Mouse (Mus musculus) gastrocnemius, adult 8-10 months (tissue): ENCODE measurements around the gene Xrcc1. TPM values are rescaled to one million over a fixed set of nuclear protein-coding genes. Genes with fewer than 3 reads are reported as not detected.
A peak's percentile ranks its signal among the peaks of the same experiment; 100 is the strongest.
"Not testable (repeated sequence)": the region's sequence is repeated elsewhere in the genome, so short reads cannot be mapped to it uniquely, and the experiment has no call there.

Experiments used
- DNase-seq, 2 experiments: peaks; one replicate each; pipeline ENCODE4 v3.0.0; 2022; ENCODE audit warnings: low spot score in 2 of 2
- total RNA-seq, 4 experiments: library from RNA; stranded (reverse); gene quantifications; 2 replicates each; pipeline ENCODE4 v1.2.4; 2022

Gene Xrcc1
- total RNA-seq, 4 experiments from 2014 or later: 16.1 to 22.1 (median 17.3) TPM

- DNase-seq: no peak
These were observed 53.4 kb downstream of the Xrcc1 start for GRCm38 (mm10) chr7:24599211-24600067.

- peak; percentile 88 to 90 for DNase-seq
These were observed 55.0 kb downstream of the Xrcc1 start for GRCm38 (mm10) chr7:24600941-24601597.

- no peak for DNase-seq
These were observed 59.5 kb downstream of the Xrcc1 start for GRCm38 (mm10) chr7:24605561-24605960.

DNA sequence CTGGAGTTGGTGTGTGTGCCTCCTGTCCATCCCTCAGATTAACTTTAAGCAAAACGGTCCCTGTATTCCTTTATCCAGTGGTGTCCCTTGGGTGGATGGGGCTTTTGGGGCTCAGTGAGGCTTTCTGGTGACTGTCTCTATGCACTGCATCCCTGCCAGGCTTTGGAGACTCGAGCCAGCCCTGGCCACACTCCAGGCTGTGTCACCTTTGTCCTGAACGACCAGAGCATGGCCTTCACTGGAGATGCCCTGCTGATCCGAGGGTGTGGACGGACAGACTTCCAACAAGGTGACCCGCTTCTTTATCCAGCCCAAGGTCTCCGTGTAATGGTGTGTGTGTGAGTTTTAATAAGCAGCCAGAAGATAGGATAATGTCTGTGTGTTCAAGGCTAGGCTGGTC is 60.0 kb downstream of the Xrcc1 start:
- DNase-seq: no peak

GRCm38 (mm10) chr7:24608017-24608416 is 61.9 kb downstream of the Xrcc1 start:
- peak in 1 of 2 experiments; percentile 28 for DNase-seq

DNA sequence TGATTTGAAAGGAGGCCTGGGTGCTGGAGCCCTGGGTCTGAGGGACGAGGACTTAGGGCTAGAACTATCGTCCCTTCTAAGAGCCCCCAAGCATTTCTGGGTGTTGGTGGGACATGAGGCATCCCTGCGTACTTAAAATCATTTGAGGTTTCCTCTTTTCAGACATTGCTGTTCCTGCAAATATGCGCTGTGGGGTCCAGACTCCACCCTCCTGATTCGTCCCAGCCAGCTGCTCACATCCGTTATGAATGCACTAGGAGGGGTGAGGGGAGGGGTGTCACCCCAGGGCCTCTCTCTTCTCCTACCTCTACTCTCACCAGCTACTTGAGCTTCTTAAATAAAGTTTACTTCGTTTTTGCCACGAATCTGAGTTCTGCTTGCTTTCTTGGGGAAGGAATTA is 62.5 kb downstream of the Xrcc1 start:
- no peak for DNase-seq

GRCm38 (mm10) chr7:24610144-24610878 is 64.2 kb downstream of the Xrcc1 start, which contains the start of gene Phldb3:
Phldb3 (plus strand) TSS chr7:24610763.
- DNase-seq: no peak

- DNase-seq: peak; percentile 84 to 85
These were observed 64.9 kb downstream of the Xrcc1 start for GRCm38 (mm10) chr7:24610879-24611494.

GRCm38 (mm10) chr7:24611709-24612108 is 65.6 kb downstream of the Xrcc1 start:
- no peak for DNase-seq

DNA sequence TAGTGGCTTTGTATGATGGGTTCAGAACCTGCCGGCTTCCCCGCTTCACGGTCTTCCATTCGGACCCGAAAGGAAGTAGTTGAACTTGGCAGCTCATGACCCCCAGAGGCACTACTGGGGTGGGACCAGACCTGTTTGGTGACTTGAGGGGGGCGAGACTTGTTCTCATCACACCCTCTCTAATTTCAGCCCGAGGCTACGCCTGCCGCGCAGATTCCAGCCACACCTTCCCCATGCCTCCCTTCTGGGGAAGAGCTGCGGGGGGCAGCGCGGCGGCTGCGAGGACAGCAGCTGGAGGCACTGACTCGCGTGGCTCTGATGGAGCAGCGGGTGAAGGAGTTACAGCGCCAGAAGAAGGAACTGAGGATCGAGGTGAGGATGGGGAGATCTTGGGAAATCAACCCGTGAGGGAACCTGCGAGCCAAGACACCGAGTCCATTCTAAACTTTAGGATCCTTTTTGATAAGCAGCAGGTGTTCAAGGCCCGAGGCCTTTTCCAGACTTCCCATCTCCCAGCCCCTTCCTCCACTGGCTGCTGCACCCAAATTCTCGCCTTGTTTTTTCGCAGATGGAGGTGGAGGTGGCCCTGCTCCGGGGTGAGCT is 66.3 kb downstream of the Xrcc1 start:
- no peak for DNase-seq

DNA sequence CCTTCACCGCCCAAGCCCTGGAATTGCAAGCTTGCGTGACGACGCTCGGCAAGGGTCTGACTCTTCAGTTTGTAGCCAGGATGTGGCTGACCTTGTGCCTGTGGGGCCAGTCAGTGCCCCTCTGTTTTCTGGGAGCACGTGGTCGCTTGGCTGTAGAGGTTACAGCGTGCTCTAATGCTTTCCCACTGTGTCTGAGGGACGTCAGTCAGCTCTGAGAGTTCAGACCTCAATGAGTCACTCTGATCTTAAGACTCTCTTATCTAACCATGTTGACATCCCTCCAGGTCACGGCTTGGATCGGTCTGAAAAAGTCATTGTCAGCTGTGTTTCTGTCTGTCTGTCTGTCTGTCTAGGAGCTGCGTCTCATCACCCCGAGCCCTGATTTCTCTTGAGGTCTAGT is 68.7 kb downstream of the Xrcc1 start:
- DNase-seq: no peak

DNA sequence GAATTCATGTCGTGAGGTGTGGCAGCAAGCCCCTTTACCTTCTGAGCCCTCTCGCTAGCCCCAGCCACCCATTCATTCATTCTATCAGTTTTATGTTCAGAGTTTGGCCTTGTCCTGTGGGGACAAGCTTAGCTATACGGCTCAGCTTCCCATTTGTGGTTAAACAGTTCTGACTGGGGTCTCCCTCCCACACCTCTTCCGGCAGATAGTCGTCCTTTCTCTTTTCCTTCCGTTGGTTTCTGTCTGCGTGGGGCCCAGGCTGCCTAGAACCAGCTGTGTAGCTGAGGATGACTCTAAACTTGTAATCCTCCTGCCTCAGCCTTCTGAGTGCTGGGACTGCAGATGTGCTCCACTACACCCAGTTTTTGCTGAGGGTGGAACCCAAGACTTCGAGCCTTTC is 71.7 kb downstream of the Xrcc1 start:
- DNase-seq: no peak

DNA sequence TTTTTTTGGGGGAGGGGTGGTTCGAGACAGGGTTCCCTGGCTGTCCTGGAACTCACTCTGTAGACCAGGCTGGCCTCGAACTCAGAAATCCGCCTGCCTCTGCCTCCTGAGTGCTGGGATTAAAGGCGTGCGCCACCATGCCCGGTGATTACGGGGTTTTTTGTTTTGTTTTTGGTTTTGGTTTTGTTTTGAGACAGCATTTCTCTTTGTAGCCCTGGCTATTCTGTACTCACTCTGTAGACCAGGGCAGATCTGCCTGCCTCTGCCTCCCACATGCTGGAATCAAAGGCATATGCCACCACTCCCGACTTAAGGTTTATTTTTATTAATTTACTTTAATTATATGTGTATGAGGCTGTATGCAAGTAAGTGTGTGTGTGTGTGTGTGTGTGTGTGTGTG is 72.3 kb downstream of the Xrcc1 start:
- not testable (repeated sequence) for DNase-seq

GRCm38 (mm10) chr7:24619671-24620397 is 73.7 kb downstream of the Xrcc1 start:
- DNase-seq: no peak

DNA sequence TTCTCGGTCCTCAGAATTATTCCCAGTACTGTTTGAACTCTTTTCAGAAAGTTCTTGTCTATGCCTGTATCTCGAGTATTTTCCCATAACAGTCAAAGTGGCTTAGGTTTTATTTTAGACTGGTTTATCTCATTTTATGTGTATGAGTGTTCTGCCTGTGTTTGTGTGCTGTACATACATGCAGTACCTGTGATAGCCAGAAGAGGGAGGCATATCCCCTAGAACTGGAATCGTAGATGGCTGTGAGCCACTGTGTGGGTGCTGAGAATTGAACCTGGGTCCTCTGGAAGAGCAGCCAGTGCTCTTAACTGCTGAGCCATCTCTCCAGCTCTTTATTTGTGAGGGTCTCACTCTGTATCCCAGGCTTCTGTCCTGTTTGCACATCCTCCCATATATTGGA is 75.1 kb downstream of the Xrcc1 start:
- DNase-seq: no peak

DNA sequence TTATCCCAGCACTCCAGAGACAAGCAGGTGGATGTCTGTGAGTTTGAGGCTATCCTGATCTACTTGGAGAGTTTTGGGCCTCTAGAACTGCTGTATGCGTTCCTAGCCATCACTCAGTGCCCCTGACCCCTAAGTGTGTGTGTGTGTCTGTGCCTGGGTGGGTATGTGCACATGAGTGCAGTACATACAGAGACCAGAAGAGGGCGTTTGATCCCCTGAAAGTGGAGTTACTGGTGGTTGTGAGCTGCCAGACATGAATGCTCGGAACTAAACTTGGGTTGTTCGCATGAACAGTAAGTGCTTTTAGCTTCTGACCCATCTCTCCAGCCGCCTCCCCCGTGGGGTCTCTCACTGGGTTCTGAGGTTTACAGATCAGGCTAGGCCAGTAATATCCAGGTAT is 76.9 kb downstream of the Xrcc1 start:
- no peak for DNase-seq
